Mouse (Mus musculus): ENCODE measurements at regions not wholly inside any gene's neighbourhood (a gene's known extent, or its start where the extent isn't known, plus 50 kb on each side); places are given as distances from the start of the nearest gene placed in this dataset.

GRCm38 (mm10) chr8:26266384-26266783, 147.1 kb downstream of the Gm45692 start:
- WGBS (ENCODE audit: insufficient replicate concordance), result 58% methylated on average over 4 of the region's 4 CpGs
- no peak overlapping the region for H3K27ac ChIP-seq
- H3K36me3 ChIP-seq, result no peaks in the 10 kb centered on the region
- H3K4me1 ChIP-seq (replicated peaks), result no peaks in the 10 kb centered on the region
- DNase-seq, result no peak
- no peaks in the 10 kb centered on the region for H3K27me3 ChIP-seq
- no peak overlapping the region for H3K4me2 ChIP-seq
- no peak for ATAC-seq (ENCODE audit: low read depth)
- no peak overlapping the region for H3K9ac ChIP-seq
- no peak overlapping the region for H3K4me3 ChIP-seq (replicated peaks)
- H3K9me3 ChIP-seq (replicated peaks), result 0 out of 2 replicates have a peak, but pooled peaks cover 3% of the 10 kb centered on the region

GRCm38 (mm10) chr8:26267569-26267968, 148.2 kb downstream of the Gm45692 start:
- DNase-seq (no peak), ATAC-seq (ENCODE audit: low read depth) (no peak)
- 0 out of 2 replicates have a peak, but pooled peaks cover 2% of the 10 kb centered on the region for H3K27me3 ChIP-seq
- no peak overlapping the region for H3K4me2 ChIP-seq
- no peaks in the 10 kb centered on the region for H3K9me3 ChIP-seq (replicated peaks)
- no peak overlapping the region for H3K27ac ChIP-seq
- H3K4me3 ChIP-seq (replicated peaks), result no peak overlapping the region
- no peak overlapping the region for H3K9ac ChIP-seq
- whole genome bisulfite sequencing (ENCODE audit: insufficient replicate concordance), result 74% methylated on average over 4 of the region's 4 CpGs
- no peaks in the 10 kb centered on the region for H3K36me3 ChIP-seq
- H3K4me1 ChIP-seq (replicated peaks), result no peaks in the 10 kb centered on the region

GRCm38 (mm10) chr8:26268751-26269415, 149.5 kb downstream of the Gm45692 start:
- H3K27ac ChIP-seq, result no peak overlapping the region
- no peak overlapping the region for H3K9ac ChIP-seq
- no peak overlapping the region for H3K4me2 ChIP-seq
- H3K36me3 ChIP-seq, result no peaks in the 10 kb centered on the region
- H3K9me3 ChIP-seq (replicated peaks), result no peaks in the 10 kb centered on the region
- no peak for ATAC-seq (ENCODE audit: low read depth)
- peaks cover 10% of the 10 kb centered on the region; the same call in 1 of the 2 replicates for H3K27me3 ChIP-seq
- DNase-seq, result no peak
- H3K4me3 ChIP-seq (replicated peaks), result no peak overlapping the region
- no peaks in the 10 kb centered on the region for H3K4me1 ChIP-seq (replicated peaks)
- WGBS (ENCODE audit: insufficient replicate concordance), result 69% methylated on average over 17 of the region's 17 CpGs

DNA sequence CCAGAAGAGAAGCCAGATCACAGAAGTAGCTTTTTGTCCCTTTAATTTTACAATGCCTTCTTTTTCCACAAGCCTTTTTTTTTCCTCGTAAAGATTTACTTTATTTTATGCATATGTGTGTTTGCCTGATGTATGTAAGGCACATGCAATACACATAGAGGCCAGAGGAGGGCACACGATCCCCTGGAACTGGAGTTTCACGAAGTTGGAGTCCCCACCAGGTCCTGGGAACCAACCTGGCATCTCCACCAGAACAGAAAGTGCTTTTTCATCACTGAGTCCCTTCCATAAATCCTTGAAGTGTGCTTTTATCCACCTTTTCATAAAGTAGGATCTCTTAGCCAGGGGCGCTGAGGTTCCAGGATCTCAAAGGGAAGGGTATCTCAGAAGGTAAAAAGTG, 152.8 kb downstream of the Gm45692 start:
- Histone ChIP-seq H3K4me1 (replicated peaks) (no peaks in the 10 kb centered on the region), H3K9ac (no peak overlapping the region), H3K4me3 (replicated peaks) (no peak overlapping the region), H3K9me3 (replicated peaks) (no peaks in the 10 kb centered on the region), H3K4me2 (no peak overlapping the region), H3K36me3 (no peaks in the 10 kb centered on the region), H3K27me3 (peaks cover 10% of the 10 kb centered on the region; the same call in 1 of the 2 replicates), H3K27ac (no peak overlapping the region)
- DNase-seq, result no peak
- 21% methylated on average over 4 of the region's 4 CpGs for WGBS (ENCODE audit: insufficient replicate concordance)
- no peak for ATAC-seq (ENCODE audit: low read depth)

DNA sequence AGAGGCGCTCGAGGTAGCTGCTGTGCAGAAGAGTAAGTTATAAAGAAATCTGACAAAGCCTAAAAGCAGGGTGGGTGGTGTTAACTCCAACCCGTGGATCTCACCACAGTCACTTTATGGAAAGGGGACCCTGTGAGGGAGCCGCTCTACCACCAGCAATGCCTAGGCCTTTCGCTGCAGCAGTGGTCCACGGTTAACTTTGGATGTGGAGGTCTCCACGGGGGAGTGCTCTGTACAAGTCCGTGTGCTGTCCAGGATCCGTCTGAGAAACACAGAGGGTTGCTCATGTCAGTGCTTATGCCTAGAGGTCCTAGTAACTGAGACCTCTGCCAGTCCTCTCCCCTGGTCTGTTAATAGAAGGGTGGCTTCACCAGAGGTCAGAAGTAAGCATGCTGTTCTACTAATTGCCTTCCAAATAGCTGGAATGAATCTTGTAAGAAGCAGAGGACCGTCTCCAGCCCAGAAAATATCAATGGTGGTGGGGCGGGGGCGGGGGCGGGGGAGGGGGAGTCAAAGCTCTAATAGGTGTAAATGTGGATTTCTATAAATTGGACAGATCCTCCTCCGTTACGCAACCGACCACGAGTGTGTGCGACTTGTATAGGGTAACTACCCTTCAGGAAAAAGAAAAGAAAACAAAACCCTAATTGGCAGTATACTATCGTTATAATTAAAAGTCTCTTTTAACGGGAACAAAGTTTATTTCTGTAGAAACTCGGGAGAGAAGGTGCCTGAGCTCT, 153.5 kb downstream of the Gm45692 start:
- DNase-seq (no peak), ATAC-seq (ENCODE audit: low read depth) (no peak)
- Histone ChIP-seq H3K4me3 (replicated peaks) (no peak overlapping the region), H3K4me1 (replicated peaks) (no peaks in the 10 kb centered on the region), H3K27ac (no peak overlapping the region), H3K27me3 (peaks cover 10% of the 10 kb centered on the region; the same call in 1 of the 2 replicates), H3K4me2 (peak overlapping the region; percentile 14; the same call in 1 of the 2 replicates), H3K9ac (no peak overlapping the region), H3K36me3 (no peaks in the 10 kb centered on the region), H3K9me3 (replicated peaks) (no peaks in the 10 kb centered on the region)
- 32% methylated on average over 21 of the region's 21 CpGs for WGBS (ENCODE audit: insufficient replicate concordance)

GRCm38 (mm10) chr8:26273415-26273760, 154.1 kb downstream of the Gm45692 start:
- no peak overlapping the region for H3K27ac ChIP-seq
- no peak overlapping the region for H3K9ac ChIP-seq
- peaks cover 10% of the 10 kb centered on the region; the same call in 1 of the 2 replicates for H3K27me3 ChIP-seq
- H3K36me3 ChIP-seq, result no peaks in the 10 kb centered on the region
- peak overlapping the region; percentile 14; the same call in 1 of the 2 replicates for H3K4me2 ChIP-seq
- H3K4me1 ChIP-seq (replicated peaks), result no peaks in the 10 kb centered on the region
- no peaks in the 10 kb centered on the region for H3K9me3 ChIP-seq (replicated peaks)
- ATAC-seq (ENCODE audit: low read depth) (no peak), DNase-seq (no peak)
- 2% methylated on average over 12 of the region's 12 CpGs for WGBS (ENCODE audit: insufficient replicate concordance)
- H3K4me3 ChIP-seq (replicated peaks), result no peak overlapping the region

DNA sequence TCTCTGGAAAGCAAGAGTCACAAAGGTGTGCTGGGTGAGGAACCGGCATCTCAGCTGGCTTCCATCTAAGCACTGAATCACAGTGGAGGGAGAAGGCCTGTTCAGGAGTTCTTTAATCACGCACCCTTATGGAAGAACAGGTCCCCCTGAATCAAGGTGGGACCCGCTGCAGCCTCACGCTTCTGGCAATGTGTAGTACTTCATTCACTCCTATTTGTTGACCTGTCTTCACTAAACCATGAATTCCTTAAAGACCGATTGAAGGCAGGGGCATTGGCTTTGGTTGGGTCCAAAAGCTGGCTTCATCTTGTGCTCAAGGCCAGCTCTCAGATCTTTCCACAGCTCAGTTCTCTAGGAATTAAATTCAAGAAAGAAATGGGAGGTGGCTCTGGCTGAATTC, 154.5 kb downstream of the Gm45692 start:
- no peaks in the 10 kb centered on the region for H3K36me3 ChIP-seq
- H3K4me1 ChIP-seq (replicated peaks), result no peaks in the 10 kb centered on the region
- DNase-seq (no peak), ATAC-seq (ENCODE audit: low read depth) (no peak)
- H3K4me3 ChIP-seq (replicated peaks), result no peak overlapping the region
- peak overlapping the region; percentile 14; the same call in 1 of the 2 replicates for H3K4me2 ChIP-seq
- no peaks in the 10 kb centered on the region for H3K9me3 ChIP-seq (replicated peaks)
- no peak overlapping the region for H3K27ac ChIP-seq
- WGBS (ENCODE audit: insufficient replicate concordance), result 38% methylated on average over 5 of the region's 5 CpGs
- H3K27me3 ChIP-seq, result peaks cover 10% of the 10 kb centered on the region; the same call in 1 of the 2 replicates
- H3K9ac ChIP-seq, result no peak overlapping the region

DNA sequence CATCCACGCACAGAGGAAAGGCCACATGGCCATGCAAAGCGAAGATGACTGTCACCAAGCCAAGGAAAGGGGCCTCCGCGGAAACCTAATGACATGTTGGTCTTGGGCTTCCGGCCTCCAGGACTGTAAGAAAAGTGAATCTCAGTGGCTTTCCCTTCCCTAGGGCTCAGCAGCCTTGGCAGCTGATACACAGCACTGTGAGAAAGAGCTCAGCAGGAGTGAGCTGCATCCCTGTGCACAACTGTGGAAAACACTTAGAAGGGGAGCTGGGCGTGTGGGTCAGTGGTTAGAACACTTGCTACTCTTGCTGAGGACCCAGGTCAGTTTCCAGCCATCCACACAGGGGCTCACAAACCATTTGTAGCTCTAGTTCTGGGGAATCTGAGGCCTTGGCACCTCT, 155.1 kb downstream of the Gm45692 start:
- Histone ChIP-seq H3K9ac (no peak overlapping the region), H3K27ac (no peak overlapping the region), H3K4me1 (replicated peaks) (no peaks in the 10 kb centered on the region), H3K27me3 (peaks cover 10% of the 10 kb centered on the region; the same call in 1 of the 2 replicates), H3K36me3 (no peaks in the 10 kb centered on the region), H3K4me2 (no peak overlapping the region), H3K4me3 (replicated peaks) (no peak overlapping the region), H3K9me3 (replicated peaks) (no peaks in the 10 kb centered on the region)
- no peak for DNase-seq
- no peak for ATAC-seq (ENCODE audit: low read depth)
- 60% methylated on average over 6 of the region's 6 CpGs for WGBS (ENCODE audit: insufficient replicate concordance)

- Histone ChIP-seq H3K4me1 (replicated peaks) (no peaks in the 10 kb centered on the region), H3K27me3 (no peaks in the 10 kb centered on the region), H3K36me3 (no peaks in the 10 kb centered on the region), H3K9me3 (replicated peaks) (no peaks in the 10 kb centered on the region), H3K4me3 (replicated peaks) (no peak overlapping the region), H3K27ac (no peak overlapping the region), H3K9ac (no peak overlapping the region), H3K4me2 (no peak overlapping the region)
- 70% methylated on average over 11 of the region's 11 CpGs for WGBS (ENCODE audit: insufficient replicate concordance)
- DNase-seq (no peak), ATAC-seq (ENCODE audit: low read depth) (no peak)
These were observed 163.0 kb downstream of the Gm45692 start for GRCm38 (mm10) chr8:26282156-26282935.

DNA sequence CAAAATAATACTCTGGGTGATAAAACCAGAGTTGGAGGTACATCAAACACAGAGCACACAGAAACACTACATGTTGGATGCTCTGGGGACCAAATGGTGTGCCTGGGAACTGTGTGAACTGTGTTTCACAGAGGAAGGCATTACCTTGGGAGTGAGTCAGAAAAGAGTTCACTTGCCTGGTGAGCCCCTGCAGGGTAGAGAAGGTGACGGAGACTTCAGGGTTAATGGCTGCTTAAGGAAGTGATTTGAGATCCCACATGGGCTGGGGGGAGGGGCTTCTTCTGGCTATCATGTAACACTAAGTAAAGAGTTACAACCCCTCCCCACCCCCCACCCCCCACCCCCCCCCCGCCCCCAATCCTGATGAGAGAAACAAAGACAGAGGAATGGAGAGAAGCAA, 164.6 kb downstream of the Gm45692 start:
- H3K4me2 ChIP-seq, result no peak overlapping the region

GRCm38 (mm10) chr8:26287665-26288064, 168.3 kb downstream of the Gm45692 start:
- Histone ChIP-seq H3K4me1 (replicated peaks) (no peaks in the 10 kb centered on the region), H3K9me3 (replicated peaks) (no peaks in the 10 kb centered on the region), H3K27ac (no peak overlapping the region), H3K9ac (no peak overlapping the region), H3K27me3 (no peaks in the 10 kb centered on the region), H3K4me2 (no peak overlapping the region), H3K4me3 (replicated peaks) (no peak overlapping the region), H3K36me3 (no peaks in the 10 kb centered on the region)
- ATAC-seq (ENCODE audit: low read depth), result no peak
- DNase-seq, result no peak
- 61% methylated on average over 6 of the region's 6 CpGs for WGBS (ENCODE audit: insufficient replicate concordance)

More for the DNA sequence above, 164.6 kb downstream of the Gm45692 start:
- no peak for ATAC-seq (ENCODE audit: low read depth)
- H3K27ac ChIP-seq, result no peak overlapping the region
- no peaks in the 10 kb centered on the region for H3K27me3 ChIP-seq
- H3K4me3 ChIP-seq (replicated peaks), result no peak overlapping the region
- H3K9ac ChIP-seq, result no peak overlapping the region
- H3K36me3 ChIP-seq, result no peaks in the 10 kb centered on the region
- H3K4me1 ChIP-seq (replicated peaks), result no peaks in the 10 kb centered on the region
- 60% methylated on average over 2 of the region's 2 CpGs for WGBS (ENCODE audit: insufficient replicate concordance)
- no peak for DNase-seq
- H3K9me3 ChIP-seq (replicated peaks), result no peaks in the 10 kb centered on the region

All from liver, embryonic 13.5 days (tissue).